8 mouse cellular contexts compared by ENCODE assay signal in genomic region chr7:44748101-44749044, GRCm38 (mm10). TPM values are rescaled to one million over a fixed set of nuclear protein-coding genes. Genes with fewer than 3 reads are reported as not detected.
DNase-seq lines count a peak whose midpoint lies in the region; ATAC-seq lines count a peak whose summit lies in the region.

Vrk3 (plus strand) TSS chr7:44748413.

- no peaks in the 10 kb centered on the region for H3K27me3 ChIP-seq in hindbrain, embryonic 12.5 days

- no peaks in the 10 kb centered on the region for H3K9me3 ChIP-seq in hindbrain, embryonic 12.5 days (replicated peaks)

- peak within 1 kb of the TSS; percentile 65 for H3K9ac ChIP-seq in hindbrain, embryonic 12.5 days

- peaks cover 2% of the 10 kb centered on the region for H3K36me3 ChIP-seq in hindbrain, embryonic 12.5 days

- H3K27ac ChIP-seq in hindbrain, embryonic 12.5 days = peak within 1 kb of the TSS; percentile 77

- peak within 1 kb of the TSS; percentile 62 for H3K4me3 ChIP-seq in hindbrain, embryonic 12.5 days

- ATAC-seq in hindbrain, embryonic 12.5 days (ENCODE audit: low FRiP score) = peak; percentile 98

- H3K4me1 ChIP-seq in hindbrain, embryonic 12.5 days = peaks cover 18% of the 10 kb centered on the region

- peak within 1 kb of the TSS; percentile 78 for H3K4me2 ChIP-seq in hindbrain, embryonic 12.5 days (replicated peaks)

- peak; percentile 97 for DNase-seq in NIH3T3 (ENCODE audit: low read depth)
- DNase-seq in cerebellum, postnatal 10 days = peak; percentile 96 to 97
- peak; percentile 91 to 92 for DNase-seq in frontal cortex, postnatal 10 days (ENCODE audit: low spot score in 2 of 2)
- peak; percentile 91 to 97 for DNase-seq in layer of hippocampus, postnatal 14 days (ENCODE audit: low spot score in 2 of 2)
- peak; percentile 93 for DNase-seq in lung, postnatal 14 days
- peak; percentile 92 for DNase-seq in retina, adult 2 months (ENCODE audit: low read depth, low spot score)
- peak; percentile 90 to 91 for DNase-seq in thymus, postnatal 36 days

- WGBS in hindbrain, embryonic 12.5 days = under 1% methylated on average over 44 of the region's 44 CpGs

RNA-seq across cellular contexts. Expression of gene Vrk3, which starts in this region (rescaled TPM):
- polyA plus RNA-seq in hindbrain, embryonic 12.5 days (2016; fragmentation: Nextera tagmentation; extraction: Ambion mirVana) = 32.7 and 34.0 TPM in 2 replicates
- 10 to 100 TPM; 31.8 to 33.4 TPM for total RNA-seq in layer of hippocampus, postnatal 14 days (2021)

Comparison
In these comparisons a context has a peak if more than half of its experiments do, and no peak if none do; other contexts are left out.
1. Peak in every context shown above with its lines: DNase-seq, ATAC-seq, H3K4me3 ChIP-seq and H3K27ac ChIP-seq.